Mouse (Mus musculus) mouse embryonic stem cell (cell line): Measurements from ENCODE around the gene Rbp4.

Experiments used
- in situ Hi-C, 2 experiments: fragments of 300-500 bp; cut with MboI; formaldehyde crosslinking; loops; 1 replicate in 1 of 2; 3 replicates in 1 of 2; pipeline ENCODE4 v1.14.3; 2019 to 2020; ENCODE audit warnings: low sequenced_read_pairs in 2 of 2, low pct_unique_long_range_greater_than_20kb in 1 of 2, mixed read lengths in 1 of 2; ENCODE audit not compliant: unreplicated experiment in 1 of 2

Gene Rbp4

GRCm38 (mm10) chr19:38096858-38097758, 28.0 kb downstream of the Rbp4 start, which contains the start of gene Ffar4:
Gene Ffar4 (plus strand): TSS chr19:38097071.
- in situ Hi-C loops, result no loop called here

GRCm38 (mm10) chr19:38096231-38096630, 28.9 kb downstream of the Rbp4 start:
- in situ Hi-C loops, result no loop called here

- in situ Hi-C loops, result no loop called here
Measured at GRCm38 (mm10) chr19:38091512-38091985, 33.5 kb downstream of the Rbp4 start.

GRCm38 (mm10) chr19:38089358-38089757, 35.7 kb downstream of the Rbp4 start:
- in situ Hi-C loops, result no loop called here

GRCm38 (mm10) chr19:38086948-38087551, 38.0 kb downstream of the Rbp4 start:
- in situ Hi-C loops, result no loop called here

- in situ Hi-C loops, result no loop called here
Measured at GRCm38 (mm10) chr19:38085841-38086240, 39.2 kb downstream of the Rbp4 start.

- in situ Hi-C loops, result no loop called here
Measured at GRCm38 (mm10) chr19:38082931-38083525, 42.1 kb downstream of the Rbp4 start.

GRCm38 (mm10) chr19:38081361-38081760, 43.7 kb downstream of the Rbp4 start:
- in situ Hi-C loops, result no loop called here

GRCm38 (mm10) chr19:38077851-38078540, 47.1 kb downstream of the Rbp4 start:
- in situ Hi-C loops, result no loop called here

GRCm38 (mm10) chr19:38076251-38076650, 48.8 kb downstream of the Rbp4 start:
- in situ Hi-C loops, result no loop called here

- in situ Hi-C loops, result no loop called here
Measured at GRCm38 (mm10) chr19:38075051-38075450, 50.0 kb downstream of the Rbp4 start.

- in situ Hi-C loops, result loop anchor here in 1 of 2 experiments (25.0 kb wide), 1 partner anchor 264 kb away; no protein-coding TSS in a partner anchor
Measured at GRCm38 (mm10) chr19:38073226-38073625, 51.9 kb downstream of the Rbp4 start.
